Mouse (Mus musculus) hindbrain, embryonic 11.5 days (tissue): Measurements from ENCODE around the gene Ephb1. TPM values are rescaled to one million over a fixed set of nuclear protein-coding genes. Genes with fewer than 3 reads are reported as not detected.

Experiments used
- ATAC-seq: fragments of 200-750 bp; cut with Nextera tagmentation; 2 replicates; pipeline ENCODE4 v1.8.0; 2017; ENCODE audit warnings: mild to moderate bottlenecking, moderate TSS enrichment, moderate library complexity; ENCODE audit not compliant: low FRiP score
- DNase-seq: peaks from one replicate; pipeline ENCODE4 v3.0.0-alpha.2; 2015; ENCODE audit warnings: low spot score
- H3K27ac ChIP-seq: fragments of 300-500 bp; sonication (generic); 2 replicates; pipeline ENCODE4 v1.5.1; 2014; ENCODE audit warnings: mild to moderate bottlenecking, low read depth, low read length
- H3K27me3 ChIP-seq: fragments of 300-500 bp; sonication (generic); 2 replicates; pipeline ENCODE4 v1.6.1; 2014; ENCODE audit warnings: mild to moderate bottlenecking, low read length, moderate library complexity, mixed read lengths; ENCODE audit not compliant: control insufficient read depth, insufficient read depth
- H3K36me3 ChIP-seq: fragments of 300-500 bp; sonication (generic); 2 replicates; pipeline ENCODE4 v1.6.1; 2014; ENCODE audit warnings: mild to moderate bottlenecking, low read length, moderate library complexity, mixed read lengths; ENCODE audit not compliant: control insufficient read depth, insufficient read depth
- H3K4me1 ChIP-seq: fragments of 300-500 bp; sonication (generic); replicated peaks from 2 replicates; pipeline ENCODE4 v1.6.1; 2014; ENCODE audit warnings: low read length, mixed read lengths; ENCODE audit not compliant: control insufficient read depth, insufficient read depth
- H3K4me2 ChIP-seq: fragments of 300-500 bp; sonication (generic); replicated peaks from 2 replicates; pipeline ENCODE4 v1.6.1; 2014; ENCODE audit warnings: mild to moderate bottlenecking, low read depth, low read length
- H3K4me3 ChIP-seq: fragments of 300-500 bp; sonication (generic); 2 replicates; pipeline ENCODE4 v1.5.1; 2014; ENCODE audit warnings: low read depth, low read length
- H3K9ac ChIP-seq: fragments of 300-500 bp; sonication (generic); 2 replicates; pipeline ENCODE4 v1.6.1; 2014; ENCODE audit warnings: low read depth, low read length
- H3K9me3 ChIP-seq: fragments of 300-500 bp; sonication (generic); 2 replicates; pipeline ENCODE4 v1.6.1; 2016; ENCODE audit warnings: low read length; ENCODE audit not compliant: control insufficient read depth
- WGBS: fragments of 180-500 bp; shearing (Covaris S2); extraction: QIAGEN DNeasy Blood & Tissue Kit; methylation state at CpG from one replicate; pipeline ENCODE4 v1.1.7; 2014; 5-methylcytosine and 5-hydroxymethylcytosine counted together
- polyA plus RNA-seq: library from polyadenylated mRNA; unstranded; fragments of >200 nt; fragmentation: Nextera tagmentation; extraction: Ambion mirVana; gene quantifications from 2 replicates; pipeline ENCODE4 v1.2.1, GENCODE M21; 2014

Ephb1 gene
- polyA plus RNA-seq, 1 experiment from 2014 or later, result 18.3 TPM

DNA sequence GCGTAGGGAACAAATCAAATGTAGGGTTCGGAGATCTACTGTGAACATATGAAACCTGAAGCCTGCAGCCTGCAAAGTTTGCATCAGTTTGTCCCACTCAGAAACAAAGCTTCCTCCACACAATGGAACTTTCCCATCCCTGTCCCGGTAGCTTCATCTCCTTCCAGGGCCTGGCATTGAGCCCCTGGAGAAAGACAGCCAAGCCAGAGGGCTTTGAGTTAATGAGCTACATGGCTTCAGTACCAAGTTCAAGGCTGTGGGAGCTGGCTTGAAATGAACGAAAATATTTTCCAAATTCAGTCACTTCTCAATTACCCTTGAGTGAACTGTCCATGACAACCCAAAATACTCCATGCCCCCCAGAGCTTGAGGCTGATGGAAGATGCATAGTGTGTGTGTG is 160.4 kb downstream of the Ephb1 start:
- Histone ChIP-seq H3K27ac (no peak overlapping the region), H3K4me2 (no peak overlapping the region), H3K9ac (no peak overlapping the region), H3K9me3 (no peaks in the 10 kb centered on the region), H3K27me3 (peaks cover 17% of the 10 kb centered on the region), H3K36me3 (no peaks in the 10 kb centered on the region), H3K4me3 (no peak overlapping the region), H3K4me1 (peaks cover 10% of the 10 kb centered on the region; the same call in 1 of the 2 replicates)
- 79% methylated on average over 4 of the region's 4 CpGs for WGBS
- ATAC-seq (no peak), DNase-seq (no peak)

- Histone ChIP-seq H3K4me3 (no peak overlapping the region), H3K27ac (peak overlapping the region; percentile 39), H3K4me2 (no peak overlapping the region), H3K9ac (peak overlapping the region; percentile 27; the same call in 1 of the 2 replicates), H3K27me3 (peaks cover 15% of the 10 kb centered on the region), H3K4me1 (peaks cover 7% of the 10 kb centered on the region; the same call in 1 of the 2 replicates), H3K36me3 (no peaks in the 10 kb centered on the region), H3K9me3 (no peaks in the 10 kb centered on the region)
- WGBS, result 36% methylated on average over 13 of the region's 13 CpGs
- DNase-seq, result peak; percentile 38
- ATAC-seq, result peak; percentile 58
Observed at GRCm38 (mm10) chr9:102192724-102193685, 161.5 kb downstream of the Ephb1 start.

DNA sequence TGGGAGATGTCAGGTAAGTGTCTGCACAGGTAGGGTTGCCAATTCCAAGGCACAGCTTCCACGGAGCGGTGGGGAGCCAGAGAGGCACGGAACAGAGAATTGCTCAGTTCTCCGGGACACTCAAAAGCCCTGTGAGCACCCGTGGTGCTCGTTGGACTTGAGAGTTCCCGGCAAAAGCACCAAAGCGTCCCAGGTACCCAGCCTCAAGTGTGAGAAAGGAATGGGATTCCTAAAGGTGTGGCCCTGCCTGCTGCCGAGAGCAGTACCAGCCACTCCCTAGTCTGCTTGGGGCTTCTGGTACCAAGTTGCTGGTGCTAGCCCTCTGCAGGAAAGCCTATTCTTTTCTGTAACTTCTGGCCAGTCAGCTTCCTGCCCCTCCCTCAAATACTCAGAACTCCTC is 164.4 kb downstream of the Ephb1 start:
- ATAC-seq (no peak), DNase-seq (no peak)
- 84% methylated on average over 9 of the region's 9 CpGs for WGBS
- Histone ChIP-seq H3K9me3 (no peaks in the 10 kb centered on the region), H3K27ac (no peak overlapping the region), H3K9ac (no peak overlapping the region), H3K4me1 (peaks cover 7% of the 10 kb centered on the region; the same call in 1 of the 2 replicates), H3K4me3 (no peak overlapping the region), H3K36me3 (no peaks in the 10 kb centered on the region), H3K4me2 (no peak overlapping the region), H3K27me3 (peaks cover 7% of the 10 kb centered on the region)

DNA sequence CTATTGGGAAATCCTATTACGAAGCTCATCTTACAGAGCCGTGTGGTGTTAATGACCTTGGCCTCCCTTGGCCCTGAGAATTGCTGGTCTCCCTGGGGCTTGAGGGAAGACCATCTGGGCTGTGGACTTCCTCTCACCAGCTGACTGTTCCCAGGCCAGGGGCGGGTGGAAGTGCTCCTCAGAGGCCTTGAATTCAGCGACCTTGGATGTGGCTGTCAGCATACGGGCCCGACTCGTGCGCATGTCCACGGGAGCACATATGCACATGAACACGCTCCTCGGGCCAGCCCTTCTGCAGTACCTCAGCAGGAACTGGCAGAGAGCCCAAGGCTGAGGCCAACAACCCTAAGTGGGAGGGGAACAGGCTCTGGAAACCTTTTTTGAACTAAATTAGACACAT is 165.1 kb downstream of the Ephb1 start:
- WGBS, result 67% methylated on average over 11 of the region's 11 CpGs
- Histone ChIP-seq H3K36me3 (no peaks in the 10 kb centered on the region), H3K9ac (no peak overlapping the region), H3K27me3 (peaks cover 2% of the 10 kb centered on the region), H3K9me3 (no peaks in the 10 kb centered on the region), H3K4me3 (no peak overlapping the region), H3K27ac (no peak overlapping the region), H3K4me1 (peaks cover 7% of the 10 kb centered on the region; the same call in 1 of the 2 replicates), H3K4me2 (no peak overlapping the region)
- ATAC-seq (peak; percentile 17; the same call in 1 of the 2 replicates), DNase-seq (peak; percentile 26)

DNA sequence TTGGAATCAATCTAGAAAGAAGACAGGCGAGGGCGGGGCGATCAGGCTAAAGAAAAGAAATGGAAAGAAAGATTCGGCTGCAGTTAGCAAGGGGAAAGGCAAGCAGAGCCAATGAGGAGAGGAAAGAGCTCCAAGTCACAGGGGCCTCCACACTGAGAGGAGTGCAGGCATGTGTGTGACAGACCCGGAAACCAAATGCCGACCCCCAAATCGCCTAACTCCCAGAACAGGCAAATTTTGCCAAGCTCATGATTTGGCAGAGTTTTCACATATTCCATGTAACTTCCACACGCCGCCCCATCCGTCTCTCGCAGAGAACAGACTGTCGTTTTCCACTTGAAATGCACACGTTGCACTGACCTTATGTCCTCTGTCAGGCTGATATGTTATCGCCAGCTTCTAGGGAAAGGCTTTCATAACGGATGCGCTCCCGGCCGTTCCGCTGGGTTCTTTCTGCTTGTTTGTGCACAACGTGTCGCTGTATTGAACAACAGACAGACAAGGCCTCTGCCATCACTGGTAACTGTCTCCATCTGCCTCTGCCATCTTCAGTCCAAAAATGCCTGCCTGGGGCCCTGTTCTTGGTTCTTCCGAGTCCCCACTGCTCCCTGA is 170.7 kb downstream of the Ephb1 start:
- no peaks in the 10 kb centered on the region for H3K36me3 ChIP-seq
- 67% methylated on average over 22 of the region's 22 CpGs for WGBS
- H3K4me1 ChIP-seq, result peaks cover 4% of the 10 kb centered on the region
- no peak overlapping the region for H3K27ac ChIP-seq
- H3K4me2 ChIP-seq, result no peak overlapping the region
- peak overlapping the region; percentile 8; the same call in 1 of the 2 replicates for H3K9ac ChIP-seq
- no peaks in the 10 kb centered on the region for H3K9me3 ChIP-seq
- no peak overlapping the region for H3K4me3 ChIP-seq
- H3K27me3 ChIP-seq, result no peaks in the 10 kb centered on the region
- no peak for ATAC-seq
- no peak for DNase-seq

GRCm38 (mm10) chr9:102181810-102182490 is 172.5 kb downstream of the Ephb1 start:
- Histone ChIP-seq H3K36me3 (no peaks in the 10 kb centered on the region), H3K4me3 (no peak overlapping the region), H3K9me3 (no peaks in the 10 kb centered on the region), H3K9ac (no peak overlapping the region), H3K27me3 (no peaks in the 10 kb centered on the region), H3K4me2 (no peak overlapping the region), H3K27ac (peak overlapping the region; percentile 69; the same call in 1 of the 2 replicates), H3K4me1 (peaks cover 4% of the 10 kb centered on the region)
- DNase-seq, result peak; percentile 38
- ATAC-seq, result peak; percentile 74
- 52% methylated on average over 10 of the region's 10 CpGs for WGBS

DNA sequence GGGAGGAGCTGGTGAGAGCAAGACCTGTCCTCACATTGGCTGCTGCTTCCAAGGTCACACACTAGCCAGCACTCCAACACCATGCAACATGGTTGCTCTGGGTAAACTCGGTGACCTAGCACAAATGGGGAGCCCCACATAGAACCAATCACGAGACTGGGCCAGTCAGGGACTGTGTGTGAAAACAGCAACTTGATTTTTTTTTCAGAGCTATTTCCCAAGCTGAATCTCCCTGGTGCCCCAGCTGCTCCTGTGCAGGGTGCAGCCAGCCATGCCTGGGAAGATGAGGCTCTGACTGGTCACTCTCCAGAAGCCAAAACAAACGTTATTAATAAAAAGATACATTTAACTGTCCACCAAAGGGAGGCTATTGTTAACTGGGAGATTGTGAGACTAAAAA is 173.2 kb downstream of the Ephb1 start:
- peak; percentile 23 for DNase-seq
- H3K36me3 ChIP-seq, result no peaks in the 10 kb centered on the region
- H3K4me1 ChIP-seq, result peaks cover 4% of the 10 kb centered on the region
- H3K27me3 ChIP-seq, result no peaks in the 10 kb centered on the region
- 35% methylated on average over 3 of the region's 3 CpGs for WGBS
- H3K27ac ChIP-seq, result peak overlapping the region; percentile 69
- no peak overlapping the region for H3K4me2 ChIP-seq
- H3K4me3 ChIP-seq, result no peak overlapping the region
- peak; percentile 76 for ATAC-seq
- no peak overlapping the region for H3K9ac ChIP-seq
- H3K9me3 ChIP-seq, result no peaks in the 10 kb centered on the region

DNA sequence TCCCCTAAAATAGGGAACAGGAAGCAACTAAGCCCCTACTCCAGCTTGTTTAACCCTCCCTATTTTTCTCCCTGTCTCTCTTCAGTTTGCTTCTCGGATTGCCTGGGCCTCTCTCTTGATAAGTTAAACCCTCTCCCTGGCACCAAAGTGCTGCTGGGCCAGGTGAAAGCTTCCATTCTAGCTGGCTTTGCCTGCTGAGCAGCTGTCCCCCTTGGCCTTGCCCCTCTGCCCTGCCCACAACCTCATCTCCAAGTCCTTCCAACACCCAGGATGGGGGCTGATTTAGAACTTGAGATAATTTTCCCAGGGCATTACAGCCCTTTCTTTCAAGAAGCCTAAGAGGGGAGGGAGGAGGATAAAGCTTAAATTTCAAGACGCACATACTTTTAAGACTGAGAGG is 174.0 kb downstream of the Ephb1 start:
- Histone ChIP-seq H3K9ac (no peak overlapping the region), H3K4me3 (no peak overlapping the region), H3K9me3 (no peaks in the 10 kb centered on the region), H3K36me3 (no peaks in the 10 kb centered on the region), H3K27ac (peak overlapping the region; percentile 69; the same call in 1 of the 2 replicates), H3K27me3 (no peaks in the 10 kb centered on the region), H3K4me2 (no peak overlapping the region), H3K4me1 (peaks cover 4% of the 10 kb centered on the region)
- 65% methylated on average over 2 of the region's 2 CpGs for WGBS
- DNase-seq (no peak), ATAC-seq (no peak)
